Mouse (Mus musculus) ES-Bruce4 (cell line): ENCODE measurements around the gene Chrm5. TPM values are rescaled to one million over a fixed set of nuclear protein-coding genes. Genes with fewer than 3 reads are reported as not detected.

ENCODE experiments used
- H3K27ac ChIP-seq: 2 replicates; pipeline ENCODE4 v1.5.1; 2012; ENCODE audit warnings: low read length, inconsistent platforms; ENCODE audit not compliant: insufficient read depth
- H3K27me3 ChIP-seq: 2 replicates; pipeline ENCODE4 v1.6.1; 2012; ENCODE audit warnings: mild to moderate bottlenecking, low read length, inconsistent platforms; ENCODE audit not compliant: control insufficient read depth, poor library complexity, insufficient read depth, severe bottlenecking
- H3K36me3 ChIP-seq: 2 replicates; pipeline ENCODE4 v1.6.1; 2012; ENCODE audit warnings: inconsistent platforms, mild to moderate bottlenecking, low read length, moderate library complexity; ENCODE audit not compliant: control insufficient read depth, poor library complexity, insufficient read depth, severe bottlenecking
- H3K4me1 ChIP-seq: one replicate; pipeline ENCODE4 v1.8.1; 2011; ENCODE audit warnings: low read length; ENCODE audit not compliant: control insufficient read depth, insufficient read depth
- H3K4me3 ChIP-seq: 2 replicates; pipeline ENCODE4 v1.5.1; 2011; ENCODE audit warnings: low read depth, mild to moderate bottlenecking, low read length
- H3K9ac ChIP-seq: 2 replicates; pipeline ENCODE4 v1.6.1; 2012; ENCODE audit warnings: low read depth, mild to moderate bottlenecking, inconsistent platforms; ENCODE audit not compliant: poor library complexity, severe bottlenecking
- H3K9me3 ChIP-seq: replicated peaks from 2 replicates; pipeline ENCODE4 v1.6.1; 2012; ENCODE audit warnings: mild to moderate bottlenecking, low read length, inconsistent platforms; ENCODE audit not compliant: control insufficient read depth, poor library complexity, insufficient read depth, severe bottlenecking
- CTCF ChIP-seq: IDR thresholded peaks from one replicate; pipeline ENCODE4 v1.8.1; 2011; ENCODE audit warnings: low read depth, low read length
- EP300 ChIP-seq: IDR thresholded peaks from 2 replicates; pipeline ENCODE4 v1.6.1; 2011; ENCODE audit warnings: low read depth, low read length; ENCODE audit not compliant: insufficient read depth
- POLR2A ChIP-seq: IDR thresholded peaks from one replicate; pipeline ENCODE4 v1.8.1; 2011; ENCODE audit warnings: low read length; ENCODE audit not compliant: insufficient read depth
- polyA plus RNA-seq: library from polyadenylated mRNA; stranded (reverse); fragments of >200 nt; gene quantifications from 2 replicates; pipeline ENCODE4 v1.2.4, GENCODE M21; 2011; ENCODE audit warnings: low read depth; ENCODE audit not compliant: missing spikeins, insufficient read depth, insufficient read length

The Chrm5 gene
- polyA plus RNA-seq, 1 experiment, result not detected

DNA sequence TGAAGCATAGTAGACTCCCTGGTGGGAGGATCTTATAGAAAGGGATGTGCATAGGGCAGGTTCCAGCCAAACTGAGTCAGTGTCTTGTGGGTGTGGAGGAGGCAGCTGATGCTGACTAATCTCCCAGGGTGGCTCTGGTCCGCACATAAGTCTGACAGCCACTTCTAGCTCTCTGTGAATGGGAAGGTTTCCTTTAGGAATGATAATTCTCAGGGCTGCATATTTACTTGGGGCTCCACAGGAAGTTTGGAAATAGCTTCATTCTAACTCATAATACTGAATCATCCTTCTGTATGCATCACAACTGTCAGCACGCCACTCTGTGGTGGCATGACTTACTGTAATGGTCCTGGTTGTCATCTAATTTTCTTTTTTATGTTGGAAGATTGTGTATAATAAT lies 37.1 kb downstream of the Chrm5 start:
- H3K36me3 ChIP-seq, result no peaks in the 10 kb centered on the region
- no peaks in the 10 kb centered on the region for H3K27me3 ChIP-seq
- no peak overlapping the region for H3K27ac ChIP-seq
- no peaks in the 10 kb centered on the region for H3K9me3 ChIP-seq
- TF ChIP-seq EP300 (no peak), POLR2A (no peak), CTCF (no peak)
- H3K4me1 ChIP-seq, result no peaks in the 10 kb centered on the region
- no peak overlapping the region for H3K9ac ChIP-seq
- H3K4me3 ChIP-seq, result no peak overlapping the region

- no peak overlapping the region for H3K27ac ChIP-seq
- H3K27me3 ChIP-seq, result no peaks in the 10 kb centered on the region
- H3K4me1 ChIP-seq, result no peaks in the 10 kb centered on the region
- no peak overlapping the region for H3K9ac ChIP-seq
- no peak overlapping the region for H3K4me3 ChIP-seq
- TF ChIP-seq POLR2A, result no peak
- no peak for TF ChIP-seq EP300
- TF ChIP-seq CTCF, result no peak
- H3K9me3 ChIP-seq, result no peaks in the 10 kb centered on the region
- no peaks in the 10 kb centered on the region for H3K36me3 ChIP-seq
Measured at GRCm38 (mm10) chr2:112437589-112437988, 43.0 kb downstream of the Chrm5 start.

DNA sequence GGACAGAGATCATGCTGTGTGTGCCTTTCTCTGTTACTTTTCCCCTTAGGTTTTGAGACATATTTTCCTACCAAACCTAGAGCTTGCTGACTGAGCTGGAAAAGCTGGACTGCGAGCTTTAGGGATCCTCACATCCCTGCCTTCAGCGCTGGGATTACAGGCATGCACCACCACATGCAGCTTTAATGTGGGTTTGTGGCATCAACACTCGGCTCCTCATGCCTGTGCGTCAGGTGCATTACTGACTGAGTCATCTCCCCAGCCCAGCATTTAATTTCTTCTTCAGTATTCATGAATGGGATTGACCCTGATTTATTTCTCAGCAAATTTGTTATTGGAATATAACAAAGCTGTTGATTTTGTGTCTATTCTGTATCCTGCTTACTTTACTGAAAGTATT lies 44.3 kb downstream of the Chrm5 start:
- Histone ChIP-seq H3K27ac (no peak overlapping the region), H3K9ac (no peak overlapping the region), H3K27me3 (no peaks in the 10 kb centered on the region), H3K36me3 (no peaks in the 10 kb centered on the region), H3K9me3 (no peaks in the 10 kb centered on the region), H3K4me1 (no peaks in the 10 kb centered on the region), H3K4me3 (no peak overlapping the region)
- TF ChIP-seq POLR2A, result no peak
- TF ChIP-seq CTCF, result no peak
- TF ChIP-seq EP300, result no peak

DNA sequence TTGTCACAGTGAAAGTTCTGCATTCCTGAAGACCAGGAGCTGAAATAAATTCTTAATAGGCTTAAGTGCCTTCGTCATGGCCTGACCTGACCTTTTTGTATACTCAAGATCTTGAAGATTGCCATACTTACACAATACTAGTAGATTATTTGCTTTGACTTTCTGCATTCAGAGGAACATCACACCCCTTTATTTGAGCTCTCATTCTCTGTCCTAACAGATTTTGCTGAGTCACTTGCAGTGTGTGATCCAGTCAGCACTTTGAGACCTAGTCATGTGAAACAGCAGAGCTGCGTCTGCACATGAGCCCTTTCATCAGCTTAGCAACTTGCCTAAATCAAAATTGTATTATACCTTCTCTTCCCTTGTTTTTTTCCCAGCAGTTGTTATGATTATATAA lies 47.2 kb downstream of the Chrm5 start:
- H3K9ac ChIP-seq, result no peak overlapping the region
- no peaks in the 10 kb centered on the region for H3K27me3 ChIP-seq
- H3K4me3 ChIP-seq, result no peak overlapping the region
- TF ChIP-seq EP300, result no peak
- TF ChIP-seq CTCF, result no peak
- no peak for TF ChIP-seq POLR2A
- no peaks in the 10 kb centered on the region for H3K36me3 ChIP-seq
- H3K4me1 ChIP-seq, result no peaks in the 10 kb centered on the region
- no peak overlapping the region for H3K27ac ChIP-seq
- H3K9me3 ChIP-seq, result no peaks in the 10 kb centered on the region

GRCm38 (mm10) chr2:112432523-112432922 lies 48.0 kb downstream of the Chrm5 start:
- TF ChIP-seq CTCF, result no peak
- Histone ChIP-seq H3K36me3 (no peaks in the 10 kb centered on the region), H3K4me3 (no peak overlapping the region), H3K27ac (no peak overlapping the region), H3K27me3 (no peaks in the 10 kb centered on the region), H3K4me1 (no peaks in the 10 kb centered on the region), H3K9me3 (no peaks in the 10 kb centered on the region), H3K9ac (no peak overlapping the region)

GRCm38 (mm10) chr2:112430403-112430802 lies 50.2 kb downstream of the Chrm5 start:
- no peak for TF ChIP-seq CTCF
- TF ChIP-seq EP300, result no peak
- no peak for TF ChIP-seq POLR2A
- Histone ChIP-seq H3K9me3 (no peaks in the 10 kb centered on the region), H3K4me1 (no peaks in the 10 kb centered on the region), H3K9ac (no peak overlapping the region), H3K27me3 (no peaks in the 10 kb centered on the region; the same call in 1 of the 2 replicates), H3K4me3 (no peak overlapping the region), H3K36me3 (no peaks in the 10 kb centered on the region), H3K27ac (no peak overlapping the region)

DNA sequence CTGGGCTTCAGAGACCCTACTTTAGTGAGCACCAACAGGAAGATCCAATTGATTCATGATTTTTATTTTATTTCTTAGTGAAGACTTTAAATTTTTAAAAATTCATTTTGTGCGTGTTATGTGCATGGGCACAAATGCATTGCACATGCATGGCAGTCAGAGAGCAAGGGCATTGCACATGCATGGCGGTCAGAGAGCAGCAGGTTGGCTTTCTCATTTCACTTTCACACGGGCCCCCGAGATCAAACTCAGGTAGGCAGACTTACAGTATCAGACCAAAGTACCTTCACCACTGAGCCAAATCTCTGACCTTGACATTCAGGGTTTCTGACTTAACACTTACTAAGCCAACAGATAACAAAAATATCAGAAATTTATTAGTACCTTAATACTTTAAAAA lies 50.9 kb downstream of the Chrm5 start:
- Histone ChIP-seq H3K27me3 (no peaks in the 10 kb centered on the region; the same call in 1 of the 2 replicates), H3K9ac (no peak overlapping the region), H3K9me3 (no peaks in the 10 kb centered on the region), H3K36me3 (no peaks in the 10 kb centered on the region), H3K4me1 (no peaks in the 10 kb centered on the region), H3K4me3 (no peak overlapping the region), H3K27ac (no peak overlapping the region)
- TF ChIP-seq CTCF (no peak), POLR2A (no peak), EP300 (no peak)

Other genes with a start within 250 kb of the Chrm5 start
- 33.4 and 35.4 TPM in 2 replicates for gene Lpcat4, start 241.3 kb downstream of the Chrm5 start, polyA plus RNA-seq
- gene Nutm1, start 221.5 kb downstream of the Chrm5 start, polyA plus RNA-seq, result not detected in 2 replicates
- gene Nop10, start 218.8 kb downstream of the Chrm5 start, polyA plus RNA-seq, result 129 and 130 TPM in 2 replicates
- gene Slc12a6, start 214.9 kb downstream of the Chrm5 start, polyA plus RNA-seq, result 31.9 and 32.2 TPM in 2 replicates
- 2.2 and 2.3 TPM in 2 replicates for gene Gm21985, start 214.5 kb downstream of the Chrm5 start, polyA plus RNA-seq
- gene Emc4, start 112.7 kb downstream of the Chrm5 start, polyA plus RNA-seq, result 53.4 and 66.7 TPM in 2 replicates
- gene Katnbl1, start 101.6 kb downstream of the Chrm5 start, polyA plus RNA-seq, result 47.1 and 51.5 TPM in 2 replicates
- 6.3 and 6.6 TPM in 2 replicates for gene Emc7, start 25.8 kb downstream of the Chrm5 start, polyA plus RNA-seq
- 10.7 and 16.2 TPM in 2 replicates for gene Aven, start 12.2 kb upstream of the Chrm5 start, polyA plus RNA-seq